Mouse (Mus musculus): ENCODE results near the gene Sfn. TPM values are rescaled to one million over a fixed set of nuclear protein-coding genes. Genes with fewer than 3 reads are reported as not detected.
"Not testable (repeated sequence)": the region's sequence is repeated elsewhere in the genome, so short reads cannot be mapped to it uniquely, and the experiment has no call there.

The Sfn gene
- total and polyA plus RNA-seq, 3 experiments: 1.0 to 2.0 (median 1.1) TPM

- H3K27me3 ChIP-seq (replicated peaks); DNase-seq (ENCODE audit: extremely low read depth); H3K9me3 ChIP-seq (replicated peaks; ENCODE audit: low read length); H3K27ac ChIP-seq (ENCODE audit: insufficient read depth, low read depth); in situ Hi-C loops (cut with MboI; ENCODE audit: low pct_ligation_motif_present, low pct_unique_long_range_greater_than_20kb, low sequenced_read_pairs); H3K79me2 ChIP-seq (replicated peaks; ENCODE audit: control insufficient read depth, extremely low read depth, insufficient read depth, poor library complexity, severe bottlenecking); dilution Hi-C loops (cut with MboI; ENCODE audit: extremely low pct_ligation_motif_present, extremely low pct_unique_long_range_greater_than_20kb, low sequenced_read_pairs): not testable (repeated sequence)
- peak overlapping the region; percentile 73 for H3K4me2 ChIP-seq (ENCODE audit: insufficient read depth, low read depth, poor library complexity, severe bottlenecking)
- peak overlapping the region; percentile 56 to 98 (median 96) for H3K4me3 ChIP-seq (replicated peaks in 1 of 3; ENCODE audit: low read depth in 2 of 3, low read length in 2 of 3, poor library complexity in 1 of 3)
- H3K36me3 ChIP-seq (replicated peaks in 1 of 2; ENCODE audit: control insufficient read depth in 1 of 2, insufficient read depth in 1 of 2, low read length in 1 of 2): peaks cover 4 to 19% of the 10 kb centered on the region in 2 experiments
- H3K4me1 ChIP-seq (ENCODE audit: control insufficient read depth in 1 of 2, insufficient read depth in 2 of 2): peaks cover 2 to 22% of the 10 kb centered on the region in 2 experiments; a peak in 2 of 4 replicates
- peak overlapping the region; percentile 94 for H3K9ac ChIP-seq (ENCODE audit: insufficient read depth, low read depth)
- 0 out of 2 replicates have a peak, but pooled peaks have one; percentile 45 for TF ChIP-seq TBP (conservative IDR thresholded peaks at IDR 0.05; ENCODE audit: low read depth, low read length)
Observed at GRCm38 (mm10) chr4:133649464-133649863, 47.5 kb upstream of the Sfn start.

GRCm38 (mm10) chr4:133645680-133646079 is 43.7 kb upstream of the Sfn start:
- Histone ChIP-seq H3K4me3 (replicated peaks in 1 of 3; ENCODE audit: low read depth in 2 of 3, low read length in 2 of 3, poor library complexity in 1 of 3) (no peak overlapping the region), H3K36me3 (replicated peaks in 1 of 2; ENCODE audit: control insufficient read depth in 1 of 2, insufficient read depth in 1 of 2, low read length in 1 of 2) (peaks cover 4 to 19% of the 10 kb centered on the region in 2 experiments), H3K27ac (ENCODE audit: insufficient read depth, low read depth) (no peak overlapping the region), H3K4me1 (ENCODE audit: control insufficient read depth in 1 of 2, insufficient read depth in 2 of 2) (peaks cover 2 to 10% of the 10 kb centered on the region in 2 experiments; a peak in 1 of 4 replicates), H3K4me2 (ENCODE audit: insufficient read depth, low read depth, poor library complexity, severe bottlenecking) (no peak overlapping the region), H3K27me3 (replicated peaks) (no peaks in the 10 kb centered on the region), H3K9me3 (replicated peaks; ENCODE audit: low read length) (peaks cover 18% of the 10 kb centered on the region), H3K9ac (ENCODE audit: insufficient read depth, low read depth) (no peak overlapping the region), H3K79me2 (replicated peaks; ENCODE audit: control insufficient read depth, extremely low read depth, insufficient read depth, poor library complexity, severe bottlenecking) (no peaks in the 10 kb centered on the region; the same call in 1 of the 2 replicates)
- dilution Hi-C loops (cut with MboI; ENCODE audit: extremely low pct_ligation_motif_present, extremely low pct_unique_long_range_greater_than_20kb, low sequenced_read_pairs): no loop called here
- in situ Hi-C loops (cut with MboI; ENCODE audit: low pct_ligation_motif_present, low pct_unique_long_range_greater_than_20kb, low sequenced_read_pairs): no loop called here
- TF ChIP-seq MAFK (IDR thresholded peaks at IDR 0.05; ENCODE audit: insufficient replicate concordance, low read length) (no peak), USF1 (IDR thresholded peaks at IDR 0.05; ENCODE audit: low read depth, low read length) (no peak), MYC (IDR thresholded peaks at IDR 0.05; ENCODE audit: low read depth, low read length) (no peak), USF2 (conservative IDR thresholded peaks at IDR 0.05; ENCODE audit: low read depth, low read length) (no peak), JUN (IDR thresholded peaks at IDR 0.05; ENCODE audit: insufficient read depth, low read depth, low read length) (no peak), RCOR1 (conservative IDR thresholded peaks at IDR 0.05; ENCODE audit: low read depth, low read length) (no peak), POLR2A (IDR thresholded peaks at IDR 0.05; ENCODE audit: low read depth, low read length) (no peak), CTCF (conservative IDR thresholded peaks at IDR 0.05 in 1 of 2, IDR thresholded peaks at IDR 0.05 in 1 of 2; ENCODE audit: low read depth in 2 of 2, low read length in 2 of 2) (no peak), E2F4 (IDR thresholded peaks at IDR 0.05; ENCODE audit: insufficient replicate concordance, low read depth, low read length) (no peak), PAX5 (IDR thresholded peaks at IDR 0.05; ENCODE audit: low read length) (no peak), BHLHE40 (IDR thresholded peaks at IDR 0.05; ENCODE audit: low read depth, low read length) (no peak), ELF1 (IDR thresholded peaks at IDR 0.05; ENCODE audit: low read depth, low read length) (no peak), JUND (conservative IDR thresholded peaks at IDR 0.05; ENCODE audit: low read depth, low read length) (no peak)
- no peak for DNase-seq (ENCODE audit: extremely low read depth)

- no peaks in the 10 kb centered on the region for H3K27me3 ChIP-seq (replicated peaks)
- H3K36me3 ChIP-seq (replicated peaks in 1 of 2; ENCODE audit: control insufficient read depth in 1 of 2, insufficient read depth in 1 of 2, low read length in 1 of 2): peaks cover 4 to 19% of the 10 kb centered on the region in 2 experiments
- TF ChIP-seq ZNF384 (IDR thresholded peaks at IDR 0.05; ENCODE audit: low read depth, low read length) (no peak), POLR2AphosphoS2 (IDR thresholded peaks at IDR 0.05; ENCODE audit: low read depth, low read length) (no peak), TCF12 (IDR thresholded peaks at IDR 0.05; ENCODE audit: low read depth, low read length) (no peak), MAZ (IDR thresholded peaks at IDR 0.05; ENCODE audit: low read depth, low read length) (no peak), HCFC1 (IDR thresholded peaks at IDR 0.05; ENCODE audit: low read depth, low read length) (no peak), CHD2 (IDR thresholded peaks at IDR 0.05; ENCODE audit: low read length) (no peak), USF2 (conservative IDR thresholded peaks at IDR 0.05; ENCODE audit: low read depth, low read length) (no peak), ZC3H11A (IDR thresholded peaks at IDR 0.05; ENCODE audit: low read depth, low read length) (no peak), IRF4 (IDR thresholded peaks at IDR 0.05; ENCODE audit: low read depth, low read length) (no peak), BHLHE40 (IDR thresholded peaks at IDR 0.05; ENCODE audit: low read depth, low read length) (no peak), EP300 (IDR thresholded peaks at IDR 0.05; ENCODE audit: low read length) (no peak), MAX (IDR thresholded peaks at IDR 0.05; ENCODE audit: low read length) (no peak), PAX5 (IDR thresholded peaks at IDR 0.05; ENCODE audit: low read length) (no peak), JUND (conservative IDR thresholded peaks at IDR 0.05; ENCODE audit: low read depth, low read length) (no peak), RAD21 (IDR thresholded peaks at IDR 0.05; ENCODE audit: low read depth, low read length) (no peak), E2F4 (IDR thresholded peaks at IDR 0.05; ENCODE audit: insufficient replicate concordance, low read depth, low read length) (no peak), MEF2A (IDR thresholded peaks at IDR 0.05; ENCODE audit: borderline replicate concordance, low read depth, low read length) (no peak)
- H3K4me1 ChIP-seq (ENCODE audit: control insufficient read depth in 1 of 2, insufficient read depth in 2 of 2): peaks cover 2 to 10% of the 10 kb centered on the region in 2 experiments; a peak in 1 of 4 replicates
- H3K79me2 ChIP-seq (replicated peaks; ENCODE audit: control insufficient read depth, extremely low read depth, insufficient read depth, poor library complexity, severe bottlenecking): no peaks in the 10 kb centered on the region; the same call in 1 of the 2 replicates
- in situ Hi-C loops (cut with MboI; ENCODE audit: low pct_ligation_motif_present, low pct_unique_long_range_greater_than_20kb, low sequenced_read_pairs) (no loop called here), dilution Hi-C loops (cut with MboI; ENCODE audit: extremely low pct_ligation_motif_present, extremely low pct_unique_long_range_greater_than_20kb, low sequenced_read_pairs) (no loop called here)
- no peak for DNase-seq (ENCODE audit: extremely low read depth)
- H3K27ac ChIP-seq (ENCODE audit: insufficient read depth, low read depth): no peak overlapping the region
- no peak overlapping the region for H3K4me3 ChIP-seq (replicated peaks in 1 of 3; ENCODE audit: low read depth in 2 of 3, low read length in 2 of 3, poor library complexity in 1 of 3)
- no peak overlapping the region for H3K4me2 ChIP-seq (ENCODE audit: insufficient read depth, low read depth, poor library complexity, severe bottlenecking)
- peaks cover 18% of the 10 kb centered on the region for H3K9me3 ChIP-seq (replicated peaks; ENCODE audit: low read length)
- no peak overlapping the region for H3K9ac ChIP-seq (ENCODE audit: insufficient read depth, low read depth)
Observed at GRCm38 (mm10) chr4:133645195-133645594, 43.2 kb upstream of the Sfn start.

All from CH12.LX (cell line).